Mouse (Mus musculus) urinary bladder, postnatal 36 days (tissue): ENCODE data around the gene Sparc.
A peak's percentile ranks its signal among the peaks of the same experiment; 100 is the strongest.

Source experiments
- DNase-seq, 2 experiments: peaks; one replicate each; pipeline ENCODE4 v3.0.0; 2022; ENCODE audit warnings: low spot score in 2 of 2, mixed read lengths in 1 of 2

Sparc gene

GRCm38 (mm10) chr11:55405601-55406469, 17.1 kb downstream of the Sparc start:
- DNase-seq = no peak

- peak in 1 of 2 experiments; percentile 43 for DNase-seq
These were observed 18.1 kb downstream of the Sparc start for GRCm38 (mm10) chr11:55404659-55405457.

GRCm38 (mm10) chr11:55400863-55401262, 22.1 kb downstream of the Sparc start:
- DNase-seq = no peak

- no peak for DNase-seq
These were observed 24.6 kb downstream of the Sparc start for GRCm38 (mm10) chr11:55398371-55398770.

- peak in 1 of 2 experiments; percentile 45 for DNase-seq
These were observed 25.5 kb downstream of the Sparc start for GRCm38 (mm10) chr11:55397441-55397840.

GRCm38 (mm10) chr11:55397036-55397435, 25.9 kb downstream of the Sparc start:
- no peak for DNase-seq

GRCm38 (mm10) chr11:55395073-55395642, 27.8 kb downstream of the Sparc start:
- no peak for DNase-seq

GRCm38 (mm10) chr11:55394592-55394991, 28.4 kb downstream of the Sparc start:
- no peak for DNase-seq

GRCm38 (mm10) chr11:55392474-55392873, 30.5 kb downstream of the Sparc start:
- peak in 1 of 2 experiments; percentile 40 for DNase-seq

- no peak for DNase-seq
These were observed 33.2 kb downstream of the Sparc start for GRCm38 (mm10) chr11:55389778-55390177.

GRCm38 (mm10) chr11:55387576-55387975, 35.4 kb downstream of the Sparc start:
- DNase-seq = no peak

GRCm38 (mm10) chr11:55386424-55387063, 36.4 kb downstream of the Sparc start:
- DNase-seq = peak; percentile 85 to 86

GRCm38 (mm10) chr11:55383463-55384045, 39.4 kb downstream of the Sparc start:
- no peak for DNase-seq

GRCm38 (mm10) chr11:55380908-55381307, 42.1 kb downstream of the Sparc start:
- no peak for DNase-seq

GRCm38 (mm10) chr11:55378371-55378770, 44.6 kb downstream of the Sparc start:
- peak in 1 of 2 experiments; percentile 70 for DNase-seq

- no peak for DNase-seq
These were observed 49.1 kb downstream of the Sparc start for GRCm38 (mm10) chr11:55373838-55374237.

GRCm38 (mm10) chr11:55373373-55373772, 49.6 kb downstream of the Sparc start:
- DNase-seq = no peak

GRCm38 (mm10) chr11:55372001-55372400, 51.0 kb downstream of the Sparc start:
- no peak for DNase-seq

- DNase-seq = no peak
These were observed 53.9 kb downstream of the Sparc start for GRCm38 (mm10) chr11:55369093-55369471.

- DNase-seq = no peak
These were observed 54.4 kb downstream of the Sparc start for GRCm38 (mm10) chr11:55368388-55369092.

GRCm38 (mm10) chr11:55367783-55368182, 55.2 kb downstream of the Sparc start:
- peak in 1 of 2 experiments; percentile 54 for DNase-seq
